Mouse (Mus musculus): ENCODE data around the gene Gm48552. TPM values are rescaled to one million over a fixed set of nuclear protein-coding genes. Genes with fewer than 3 reads are reported as not detected.

Gm48552 gene
- polyA plus RNA-seq, 1 experiment from 2014 or later = 1.6 TPM

DNA sequence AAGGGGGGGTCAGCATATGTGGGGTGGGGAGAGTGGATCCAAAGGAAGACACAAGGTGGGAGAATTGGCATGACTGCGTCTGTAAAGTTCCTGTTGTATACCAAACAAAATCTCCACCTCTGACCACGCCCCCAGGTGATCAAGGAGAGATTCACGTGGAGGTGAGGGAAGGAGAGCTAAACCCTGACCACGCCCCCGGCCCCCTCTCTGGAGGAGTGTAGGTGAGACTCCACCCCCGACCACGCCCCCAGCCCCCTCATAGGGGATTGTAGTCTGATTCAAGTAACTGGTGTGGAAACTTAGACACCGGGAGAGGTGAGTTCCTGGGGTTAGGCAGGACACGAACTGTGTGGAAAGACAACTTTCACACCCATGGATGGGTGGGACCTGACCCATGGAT is 15.3 kb downstream of the Gm48552 start:
- Histone ChIP-seq H3K4me2 (no peak overlapping the region), H3K27ac (peak overlapping the region; percentile 96; the same call in 1 of the 2 replicates), H3K9ac (no peak overlapping the region), H3K36me3 (peaks cover 72% of the 10 kb centered on the region), H3K27me3 (no peaks in the 10 kb centered on the region), H3K4me3 (replicated peaks) (no peak overlapping the region), H3K4me1 (peaks cover 87% of the 10 kb centered on the region), H3K9me3 (replicated peaks) (no peaks in the 10 kb centered on the region)
- WGBS = 25% methylated on average over 9 of the region's 9 CpGs
- no peak for ATAC-seq (replicated peaks; ENCODE audit: low FRiP score)

DNA sequence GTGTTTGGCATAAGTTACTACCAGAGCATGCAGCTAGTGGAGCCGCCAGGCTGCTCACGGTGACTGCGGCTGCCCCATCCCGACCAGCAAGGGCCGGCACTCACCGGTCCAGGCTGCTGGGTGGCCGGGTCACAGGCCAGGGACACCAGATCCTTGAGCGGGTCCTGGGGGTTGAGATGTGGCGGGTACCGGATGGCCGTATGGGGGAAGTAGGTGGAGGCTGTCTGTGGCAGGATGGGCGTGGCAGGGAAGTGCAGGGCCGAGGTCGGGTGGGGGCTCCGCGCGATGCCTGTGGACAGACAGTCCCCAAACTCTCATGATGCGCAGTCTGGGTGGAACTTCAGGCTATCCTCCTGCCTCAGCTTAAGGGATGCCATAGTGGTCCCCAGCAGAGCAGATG is 15.9 kb downstream of the Gm48552 start:
- Histone ChIP-seq H3K4me1 (peaks cover 92% of the 10 kb centered on the region), H3K27ac (peak overlapping the region; percentile 48), H3K9ac (no peak overlapping the region), H3K27me3 (no peaks in the 10 kb centered on the region), H3K9me3 (replicated peaks) (no peaks in the 10 kb centered on the region), H3K4me2 (no peak overlapping the region), H3K4me3 (replicated peaks) (no peak overlapping the region), H3K36me3 (peaks cover 66% of the 10 kb centered on the region)
- 58% methylated on average over 18 of the region's 18 CpGs for WGBS
- ATAC-seq (replicated peaks; ENCODE audit: low FRiP score) = no peak

DNA sequence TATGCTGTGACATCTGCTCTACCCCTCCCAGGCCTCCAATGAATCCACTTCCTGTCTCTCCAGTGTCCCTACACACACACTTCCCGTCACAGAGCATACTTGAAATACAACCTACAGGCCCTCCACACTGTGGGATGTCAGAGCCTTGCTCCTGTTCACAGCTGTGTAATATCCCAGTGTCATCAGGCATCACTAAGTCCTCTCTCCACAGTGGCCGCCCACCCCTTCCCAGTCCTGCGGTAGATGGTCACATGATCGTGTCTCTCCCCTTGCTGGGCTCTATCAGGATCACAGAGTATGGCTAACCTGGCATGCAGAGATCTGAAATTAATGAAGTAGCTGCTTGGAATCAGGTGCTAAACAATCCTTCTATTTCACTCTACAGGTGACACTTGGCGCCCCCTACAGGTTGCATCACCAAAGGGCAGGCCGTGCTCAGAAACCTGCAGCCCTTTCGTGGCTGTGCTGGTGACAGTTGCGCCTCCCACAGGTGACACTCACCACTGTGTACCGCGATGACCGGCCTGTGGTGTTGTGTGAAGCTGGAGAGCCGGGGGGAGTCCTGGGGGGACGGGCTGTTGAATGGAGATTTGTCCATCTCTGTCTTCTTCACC is 16.9 kb downstream of the Gm48552 start:
- Histone ChIP-seq H3K9ac (no peak overlapping the region), H3K4me3 (replicated peaks) (no peak overlapping the region), H3K4me1 (peaks cover 92% of the 10 kb centered on the region), H3K27ac (0 out of 2 replicates have a peak overlapping the region, but pooled peaks have one; percentile 2), H3K9me3 (replicated peaks) (no peaks in the 10 kb centered on the region), H3K27me3 (no peaks in the 10 kb centered on the region), H3K36me3 (peaks cover 59% of the 10 kb centered on the region), H3K4me2 (no peak overlapping the region)
- no peak for ATAC-seq (replicated peaks; ENCODE audit: low FRiP score)
- WGBS = 54% methylated on average over 13 of the region's 13 CpGs

DNA sequence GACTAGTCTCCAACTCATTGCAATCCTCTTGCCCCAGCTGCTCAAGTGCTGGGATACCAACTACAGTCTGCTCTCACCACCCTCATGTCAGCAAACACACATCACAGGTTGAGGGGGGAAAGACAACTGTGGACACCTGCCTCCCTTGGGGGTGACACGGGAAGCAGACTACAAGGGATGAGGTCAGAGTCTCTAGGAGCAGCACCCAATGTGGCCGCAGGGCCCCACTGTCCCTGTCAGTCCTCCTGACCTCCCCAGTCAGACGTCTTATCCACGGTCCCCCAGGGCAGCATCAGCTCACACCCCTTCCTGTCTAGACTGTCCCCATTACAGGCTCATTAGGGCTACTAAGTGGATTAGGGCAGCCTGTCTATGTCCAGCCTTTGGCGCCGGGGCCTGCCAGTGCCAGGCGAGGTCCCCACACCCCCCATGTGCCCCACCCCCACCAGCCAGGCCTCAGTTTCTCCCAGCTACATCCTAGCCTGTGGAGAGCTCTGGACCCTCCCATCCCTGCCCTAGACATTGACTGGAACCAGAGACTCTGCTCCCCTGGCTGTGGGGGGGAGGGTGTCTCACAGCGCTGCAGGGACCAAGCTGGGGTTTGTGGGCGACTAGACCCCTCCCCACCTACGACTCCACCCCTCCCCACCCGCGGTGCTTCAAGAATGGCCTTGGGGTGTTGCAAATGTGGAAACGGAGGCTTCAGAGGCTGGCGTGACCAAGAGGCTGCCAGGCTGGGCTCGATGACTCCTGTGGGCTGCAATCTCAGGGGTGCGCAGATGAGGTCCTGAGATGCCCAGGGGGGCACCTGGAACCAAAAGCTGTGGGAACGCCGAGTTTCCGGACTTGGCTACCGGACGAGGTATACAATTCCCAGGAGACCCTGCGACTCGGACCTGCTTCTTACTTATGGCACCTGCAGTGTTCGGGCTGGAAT is 18.0 kb downstream of the Gm48552 start:
- Histone ChIP-seq H3K9me3 (replicated peaks) (no peaks in the 10 kb centered on the region), H3K9ac (no peak overlapping the region), H3K36me3 (peaks cover 57% of the 10 kb centered on the region), H3K4me2 (peak overlapping the region; percentile 48), H3K4me3 (replicated peaks) (peak overlapping the region; percentile 23), H3K27me3 (no peaks in the 10 kb centered on the region), H3K27ac (peak overlapping the region; percentile 45), H3K4me1 (peaks cover 92% of the 10 kb centered on the region)
- ATAC-seq (replicated peaks; ENCODE audit: low FRiP score) = no peak
- WGBS = 38% methylated on average over 24 of the region's 24 CpGs

DNA sequence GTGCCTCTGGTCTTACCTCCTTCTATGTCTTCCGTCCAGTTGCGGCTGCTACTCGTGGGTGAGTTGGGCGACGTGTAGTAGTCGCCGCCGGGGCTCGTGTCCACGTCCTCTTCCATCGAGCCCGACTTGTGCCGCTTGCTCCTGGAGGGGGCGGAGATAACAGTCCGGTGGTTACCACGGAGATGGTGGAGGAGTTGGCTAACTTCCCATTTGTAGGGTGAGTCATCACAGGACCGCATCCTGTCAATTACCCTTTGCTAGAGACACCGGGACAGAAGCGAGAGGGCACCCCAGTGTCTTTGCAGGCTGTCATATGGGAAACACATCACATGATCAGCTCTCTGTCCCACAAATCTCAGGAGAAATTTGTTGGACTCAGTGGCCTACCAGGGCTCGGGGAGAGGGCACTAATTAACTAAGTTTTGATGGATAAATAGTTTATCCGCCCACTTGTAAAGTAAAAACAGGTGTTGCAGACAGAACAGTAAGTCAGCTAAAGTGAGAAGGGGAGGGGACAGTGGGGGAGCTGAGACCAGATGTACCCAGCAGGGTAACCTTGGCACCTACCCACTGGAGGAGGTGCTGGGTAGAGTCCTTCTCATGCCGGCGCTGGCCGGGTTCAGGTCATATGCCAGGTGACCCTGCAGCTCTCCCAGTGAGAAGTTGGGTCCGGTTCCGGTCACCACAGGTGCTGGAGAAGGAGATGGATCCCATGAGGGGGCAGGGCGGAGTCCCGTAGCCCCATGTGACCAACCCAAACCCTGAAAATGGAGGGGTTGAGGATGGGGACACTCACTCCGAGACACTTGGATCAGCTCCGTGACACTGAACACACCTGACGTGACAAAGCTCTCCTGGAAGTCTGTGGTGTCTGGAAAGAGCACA is 19.0 kb downstream of the Gm48552 start:
- Histone ChIP-seq H3K27ac (peak overlapping the region; percentile 84), H3K9me3 (replicated peaks) (no peaks in the 10 kb centered on the region), H3K27me3 (no peaks in the 10 kb centered on the region), H3K4me2 (peak overlapping the region; percentile 48), H3K4me3 (replicated peaks) (peak overlapping the region; percentile 23), H3K36me3 (peaks cover 57% of the 10 kb centered on the region), H3K4me1 (peaks cover 92% of the 10 kb centered on the region), H3K9ac (no peak overlapping the region)
- no peak; the same call in 1 of the 2 replicates for ATAC-seq (replicated peaks; ENCODE audit: low FRiP score)
- 25% methylated on average over 31 of the region's 31 CpGs for WGBS

DNA sequence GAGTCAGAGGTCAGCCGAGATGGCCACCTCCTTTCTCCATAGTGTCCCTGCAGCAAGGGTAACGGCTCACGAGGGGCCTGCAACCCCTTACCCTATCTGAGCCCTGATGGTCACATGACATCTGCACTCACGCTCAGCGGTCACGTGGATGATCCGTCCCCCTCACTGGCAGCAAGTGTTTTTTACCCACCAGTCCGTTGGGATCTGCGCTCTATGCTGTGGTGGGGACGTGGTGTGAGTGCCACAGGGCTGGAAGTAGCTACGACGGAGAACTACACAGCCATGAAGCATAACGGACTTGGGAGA is 19.6 kb downstream of the Gm48552 start:
- ATAC-seq (replicated peaks; ENCODE audit: low FRiP score) = no peak
- peak overlapping the region; percentile 37 for H3K4me2 ChIP-seq
- peaks cover 92% of the 10 kb centered on the region for H3K4me1 ChIP-seq
- H3K27ac ChIP-seq = peak overlapping the region; percentile 84
- H3K36me3 ChIP-seq = peaks cover 60% of the 10 kb centered on the region
- H3K9me3 ChIP-seq (replicated peaks) = no peaks in the 10 kb centered on the region
- H3K9ac ChIP-seq = no peak overlapping the region
- no peak overlapping the region for H3K4me3 ChIP-seq (replicated peaks)
- WGBS = 57% methylated on average over 13 of the region's 13 CpGs
- no peaks in the 10 kb centered on the region for H3K27me3 ChIP-seq

DNA sequence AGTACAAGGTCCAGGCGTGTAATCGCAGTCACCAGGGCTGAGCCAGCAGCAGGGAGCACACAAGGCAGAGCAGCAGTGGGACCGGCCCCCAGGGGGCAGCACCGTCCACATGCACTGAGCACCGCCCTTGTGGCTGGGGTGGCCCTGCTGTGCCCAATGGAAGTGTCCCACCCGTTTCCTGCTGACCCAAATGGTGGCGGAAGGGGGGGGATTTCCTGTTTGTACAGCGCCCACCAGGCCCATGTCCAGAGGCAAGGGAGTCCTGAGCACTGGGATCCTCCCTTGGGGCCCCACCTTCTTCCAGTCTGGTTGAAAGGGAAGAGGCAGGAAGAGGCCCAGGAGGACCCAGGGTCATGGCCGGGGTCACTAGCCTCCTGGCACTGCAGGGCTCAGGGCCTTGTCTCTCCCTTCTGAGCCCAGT is 20.1 kb downstream of the Gm48552 start:
- Histone ChIP-seq H3K9ac (0 out of 2 replicates have a peak overlapping the region, but pooled peaks have one; percentile 8), H3K27ac (peak overlapping the region; percentile 84), H3K4me3 (replicated peaks) (no peak overlapping the region), H3K36me3 (peaks cover 57% of the 10 kb centered on the region), H3K4me1 (peaks cover 92% of the 10 kb centered on the region), H3K9me3 (replicated peaks) (no peaks in the 10 kb centered on the region), H3K27me3 (no peaks in the 10 kb centered on the region), H3K4me2 (peak overlapping the region; percentile 37; the same call in 1 of the 2 replicates)
- WGBS = 21% methylated on average over 9 of the region's 9 CpGs
- ATAC-seq (replicated peaks; ENCODE audit: low FRiP score) = peak; percentile 34

DNA sequence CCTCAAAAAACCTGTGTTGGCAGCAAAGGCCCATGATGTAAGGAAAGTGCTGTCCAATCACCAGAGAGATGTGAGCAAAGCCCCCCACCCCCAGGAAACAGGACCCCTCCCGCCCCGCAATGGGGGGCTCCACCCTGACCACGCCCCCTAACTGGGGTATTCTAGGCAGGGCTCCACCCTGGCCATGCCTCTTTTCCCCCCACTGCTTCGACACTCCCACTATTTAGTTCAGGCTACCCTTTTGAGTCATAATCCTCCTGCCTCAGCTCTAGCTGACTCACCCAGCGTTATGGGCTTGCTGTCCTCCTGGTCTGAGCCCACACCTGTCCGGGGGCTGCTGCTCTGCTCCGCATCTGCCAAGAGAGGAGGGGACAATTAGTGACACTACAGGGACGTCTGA is 20.5 kb downstream of the Gm48552 start:
- Histone ChIP-seq H3K4me3 (replicated peaks) (peak overlapping the region; percentile 10; the same call in 1 of the 2 replicates), H3K27me3 (no peaks in the 10 kb centered on the region), H3K36me3 (peaks cover 52% of the 10 kb centered on the region), H3K9ac (0 out of 2 replicates have a peak overlapping the region, but pooled peaks have one; percentile 8), H3K27ac (peak overlapping the region; percentile 84), H3K9me3 (replicated peaks) (no peaks in the 10 kb centered on the region), H3K4me1 (peaks cover 92% of the 10 kb centered on the region), H3K4me2 (peak overlapping the region; percentile 37)
- ATAC-seq (replicated peaks; ENCODE audit: low FRiP score) = no peak
- WGBS = 22% methylated on average over 8 of the region's 8 CpGs

DNA sequence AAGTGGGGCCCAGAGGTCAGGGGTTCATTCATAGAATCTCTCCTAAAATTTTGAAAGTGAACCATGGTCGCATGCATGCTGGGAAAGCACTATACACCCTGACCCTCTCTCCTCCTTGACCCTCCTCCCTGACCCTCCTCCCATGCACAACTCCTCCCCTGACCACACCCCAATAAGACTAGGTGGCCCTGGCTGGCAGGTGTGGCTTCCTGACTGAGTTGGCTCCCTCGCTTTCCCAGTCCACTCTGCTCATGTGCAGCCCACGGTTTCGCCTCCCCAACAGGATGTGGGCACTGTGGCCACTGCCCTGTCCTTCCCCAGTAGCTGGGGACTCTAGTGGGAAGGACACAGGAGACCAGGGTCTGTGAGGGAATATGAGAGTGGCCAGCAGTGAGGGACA is 21.5 kb downstream of the Gm48552 start:
- Histone ChIP-seq H3K4me1 (peaks cover 95% of the 10 kb centered on the region), H3K4me3 (replicated peaks) (no peak overlapping the region), H3K9ac (no peak overlapping the region), H3K27me3 (no peaks in the 10 kb centered on the region), H3K4me2 (peak overlapping the region; percentile 37), H3K36me3 (peaks cover 43% of the 10 kb centered on the region), H3K27ac (peak overlapping the region; percentile 84), H3K9me3 (replicated peaks) (no peaks in the 10 kb centered on the region)
- 59% methylated on average over 4 of the region's 4 CpGs for WGBS
- no peak for ATAC-seq (replicated peaks; ENCODE audit: low FRiP score)

DNA sequence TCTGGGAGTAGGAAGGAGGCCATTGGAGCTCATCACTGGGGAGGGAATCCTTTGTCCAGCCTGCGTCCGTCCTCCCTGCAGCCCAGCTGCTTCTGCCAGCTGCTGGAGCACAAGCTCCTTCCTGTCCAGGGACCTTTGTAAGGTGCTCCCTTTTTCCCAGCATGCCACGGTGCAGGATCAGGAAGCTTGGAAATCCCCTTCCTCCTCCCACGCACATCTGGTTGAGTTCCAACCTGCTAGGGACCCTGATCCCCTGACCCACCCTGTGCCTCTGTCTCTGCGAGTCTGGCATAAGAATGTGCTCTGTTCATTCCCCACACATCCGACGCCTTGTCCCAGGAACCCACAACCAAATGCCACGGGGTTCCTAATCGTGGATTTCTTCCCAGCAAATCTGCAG is 22.2 kb downstream of the Gm48552 start:
- Histone ChIP-seq H3K9me3 (replicated peaks) (no peaks in the 10 kb centered on the region), H3K4me1 (peaks cover 97% of the 10 kb centered on the region), H3K4me3 (replicated peaks) (no peak overlapping the region), H3K4me2 (peak overlapping the region; percentile 37), H3K27me3 (no peaks in the 10 kb centered on the region), H3K9ac (no peak overlapping the region), H3K36me3 (peaks cover 37% of the 10 kb centered on the region), H3K27ac (peak overlapping the region; percentile 84)
- 49% methylated on average over 9 of the region's 9 CpGs for WGBS
- ATAC-seq (replicated peaks; ENCODE audit: low FRiP score) = no peak

DNA sequence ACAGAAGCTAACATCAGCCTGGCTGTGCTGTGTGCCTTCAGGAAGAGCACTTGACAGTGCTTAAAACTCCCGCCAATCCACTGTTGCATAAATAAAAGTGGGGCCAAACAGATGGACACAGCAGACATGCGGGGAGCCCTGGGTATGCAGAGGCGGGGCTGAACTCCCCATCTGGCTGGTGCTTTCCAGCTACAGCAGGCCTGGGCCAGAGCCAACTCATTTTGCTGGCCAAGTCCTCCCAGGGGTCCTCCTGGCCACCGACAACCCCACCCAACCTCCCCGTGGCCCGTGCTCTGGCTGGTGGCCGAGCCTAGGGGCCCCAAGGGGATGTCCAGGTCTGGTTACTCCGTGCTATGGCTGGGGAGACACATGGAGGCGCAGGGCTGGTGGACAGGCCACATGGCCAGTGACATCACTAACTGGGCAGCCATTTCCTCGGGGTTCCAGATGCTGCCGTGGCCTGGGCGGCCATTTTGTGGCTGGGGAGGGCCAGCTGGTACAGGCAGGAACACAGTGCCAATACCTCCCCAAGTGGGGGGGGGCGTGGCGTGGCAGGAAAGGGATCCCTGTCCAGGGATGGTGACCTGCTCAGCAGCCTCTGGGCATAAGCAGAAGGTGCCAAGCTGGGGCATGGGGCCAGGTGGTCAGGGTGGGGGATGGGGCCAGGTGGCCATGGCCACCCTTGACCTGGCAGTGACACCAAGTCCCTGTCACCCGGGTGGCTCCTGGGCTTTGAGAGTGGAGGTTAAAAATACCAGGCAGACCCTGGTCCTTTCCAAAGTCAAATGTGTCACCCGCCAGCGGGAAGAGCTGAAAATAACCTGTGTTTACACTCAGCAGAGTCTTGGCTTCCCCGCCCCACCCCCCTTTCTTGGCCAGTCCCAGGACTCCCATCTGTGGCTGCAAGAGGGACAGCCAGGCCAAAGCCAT is 22.9 kb downstream of the Gm48552 start:
- Histone ChIP-seq H3K4me3 (replicated peaks) (no peak overlapping the region), H3K36me3 (peaks cover 29% of the 10 kb centered on the region), H3K4me1 (peaks cover 100% of the 10 kb centered on the region), H3K4me2 (0 out of 2 replicates have a peak overlapping the region, but pooled peaks have one; percentile 15), H3K27me3 (no peaks in the 10 kb centered on the region), H3K9me3 (replicated peaks) (no peaks in the 10 kb centered on the region), H3K27ac (peak overlapping the region; percentile 84), H3K9ac (no peak overlapping the region)
- WGBS = 56% methylated on average over 18 of the region's 18 CpGs
- no peak for ATAC-seq (replicated peaks; ENCODE audit: low FRiP score)
